Mouse (Mus musculus): ENCODE results near the gene Hfe2.

DNA sequence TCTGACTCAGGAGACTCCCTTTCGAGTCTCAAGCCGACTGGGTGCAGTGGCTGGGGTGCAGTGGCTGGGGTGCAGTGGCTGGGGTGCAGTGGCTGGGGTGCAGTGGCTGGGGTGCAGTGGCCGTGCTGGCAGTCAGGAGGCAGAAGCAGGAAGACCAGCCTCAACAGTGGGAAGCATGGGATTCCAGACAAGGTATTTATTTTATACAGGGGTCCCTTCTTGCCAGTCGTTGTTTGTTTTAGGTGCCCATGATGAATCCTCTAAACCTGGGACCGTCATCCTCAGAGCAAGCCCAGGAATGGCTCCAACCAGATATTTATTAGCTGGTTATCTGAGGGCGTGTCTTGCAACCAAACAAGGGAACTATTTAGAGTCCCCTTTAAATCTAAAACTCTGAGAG lies 28.6 kb downstream of the Hfe2 start:
- no peak for TF ChIP-seq CTCF (IDR thresholded peaks at IDR 0.05; ENCODE audit: low read depth)
- no peak for TF ChIP-seq EP300 (IDR thresholded peaks at IDR 0.05; ENCODE audit: low read depth)

All from liver, embryonic 14.5 days (tissue).